Mouse (Mus musculus) lung, embryonic 16.5 days (tissue): ENCODE data around the gene Cisd2. TPM values are rescaled to one million over a fixed set of nuclear protein-coding genes. Genes with fewer than 3 reads are reported as not detected.

ENCODE experiments used
- polyA plus RNA-seq: library from polyadenylated mRNA; unstranded; fragments of >200 nt; fragmentation: Nextera tagmentation; extraction: Ambion mirVana; gene quantifications from 2 replicates; pipeline ENCODE4 v1.2.1, GENCODE M21; 2015

Cisd2 gene
- polyA plus RNA-seq, 1 experiment from 2014 or later, result 62.8 TPM

Other genes starting within 250 kb of the Cisd2 start
- gene Cenpe, start 211.4 kb downstream of the Cisd2 start, polyA plus RNA-seq, result 26.5 and 28.6 TPM in 2 replicates
- 8.0 and 8.3 TPM in 2 replicates for gene Bdh2, start 142.7 kb downstream of the Cisd2 start, polyA plus RNA-seq
- gene Slc9b2, start 116.2 kb downstream of the Cisd2 start, polyA plus RNA-seq, result 1.1 and 1.8 TPM in 2 replicates
- gene Slc9b1, start 75.9 kb downstream of the Cisd2 start, polyA plus RNA-seq, result 0.16 and 0.34 TPM in 2 replicates
- 485 and 516 TPM in 2 replicates for gene Ube2d3, start 14.2 kb upstream of the Cisd2 start, polyA plus RNA-seq
- 11.2 and 11.8 TPM in 2 replicates for gene Manba, start 61.7 kb upstream of the Cisd2 start, polyA plus RNA-seq